Mouse (Mus musculus): ENCODE results near the gene Intu.
A peak's percentile ranks its signal among the peaks of the same experiment; 100 is the strongest.

Intu gene

DNA sequence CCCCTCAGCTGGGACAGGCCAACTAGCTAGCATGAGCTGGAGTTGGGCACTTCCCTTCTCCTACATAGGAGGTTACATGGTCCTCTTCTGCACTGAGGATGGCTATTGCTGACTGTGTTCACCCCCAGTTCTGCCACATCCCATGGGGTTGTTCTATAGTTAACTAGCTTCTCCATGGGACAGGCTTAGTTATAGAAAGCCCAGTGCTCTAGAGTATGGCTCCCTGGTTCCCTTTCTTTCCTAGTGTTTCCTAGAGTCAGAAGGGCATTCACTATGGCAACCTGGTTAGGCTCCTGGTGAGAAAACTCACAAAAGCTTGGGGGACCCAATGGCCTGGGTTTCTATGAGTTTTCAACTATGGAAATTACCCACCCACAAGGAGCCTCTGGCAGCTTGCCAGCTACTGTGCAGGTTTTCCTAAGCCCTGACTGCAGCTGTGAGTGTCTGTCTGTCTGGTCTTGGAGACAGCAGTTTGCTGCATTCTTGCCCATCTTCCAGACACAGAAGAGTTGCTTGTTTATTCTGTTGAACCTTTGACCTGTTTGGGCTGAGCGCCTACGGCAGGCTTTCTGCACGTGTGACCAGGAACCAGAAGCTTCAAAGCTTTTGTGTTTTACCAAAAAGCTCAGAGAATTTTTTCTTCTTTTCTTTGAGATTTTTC lies 154.9 kb downstream of the Intu start:
- peak; percentile 8 for DNase-seq

DNA sequence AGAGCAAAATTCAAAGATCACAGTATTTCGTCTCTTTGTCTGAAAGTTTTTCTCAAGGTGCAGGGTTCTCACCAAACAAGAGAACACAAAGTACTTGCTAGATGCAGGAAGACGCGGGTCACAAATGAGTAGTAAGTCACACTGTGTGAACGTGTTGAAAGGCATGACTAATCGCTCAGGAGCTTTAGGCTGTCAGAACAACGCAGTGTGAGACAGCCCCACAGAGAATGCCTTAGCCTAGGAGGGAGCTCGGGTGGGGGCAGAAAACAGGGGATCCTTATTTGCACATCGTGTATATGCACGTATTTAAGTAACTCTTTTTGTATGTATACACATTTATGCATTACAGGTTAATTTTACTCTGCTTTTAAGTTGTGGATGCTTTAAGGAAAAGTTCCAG lies 155.8 kb downstream of the Intu start:
- DNase-seq: no peak

DNA sequence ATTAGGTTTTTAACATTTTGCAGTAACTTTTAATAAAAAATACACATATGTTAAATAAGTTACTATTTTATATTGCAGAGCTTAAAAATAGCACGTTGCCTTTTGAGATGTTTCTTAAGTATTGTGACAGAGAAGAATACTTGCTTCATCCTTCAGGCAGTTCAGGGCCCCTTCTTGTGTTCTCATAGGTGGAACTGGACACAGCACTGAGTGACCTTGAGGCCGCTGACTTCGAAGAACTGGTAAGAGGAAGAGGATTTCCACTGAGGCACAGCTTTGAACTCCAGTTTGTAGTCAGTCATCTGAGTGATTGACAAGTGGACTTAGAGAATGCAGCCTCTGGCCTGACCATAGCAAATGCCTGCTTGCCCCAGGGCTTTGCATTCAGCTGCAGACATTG lies 156.5 kb downstream of the Intu start:
- DNase-seq: no peak

DNA sequence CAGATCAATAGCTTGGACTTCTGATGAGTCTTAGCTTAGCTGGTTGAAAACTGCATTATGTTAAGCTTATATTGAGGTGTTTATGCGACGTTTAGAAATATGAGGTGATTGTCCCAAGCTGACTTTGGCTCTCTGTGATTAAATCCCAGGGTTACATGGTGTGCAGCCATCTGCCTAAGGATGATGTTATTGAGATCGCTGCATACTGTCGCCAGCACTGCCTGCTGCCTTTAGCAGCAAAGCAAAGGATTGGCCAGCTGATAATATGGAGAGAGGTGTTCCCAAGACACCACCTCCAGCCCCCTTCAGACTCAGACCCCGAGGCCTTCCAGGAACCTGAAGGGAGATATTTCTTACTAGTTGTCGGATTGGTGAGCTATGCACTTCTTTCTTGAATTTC lies 160.5 kb downstream of the Intu start:
- DNase-seq: no peak

DNA sequence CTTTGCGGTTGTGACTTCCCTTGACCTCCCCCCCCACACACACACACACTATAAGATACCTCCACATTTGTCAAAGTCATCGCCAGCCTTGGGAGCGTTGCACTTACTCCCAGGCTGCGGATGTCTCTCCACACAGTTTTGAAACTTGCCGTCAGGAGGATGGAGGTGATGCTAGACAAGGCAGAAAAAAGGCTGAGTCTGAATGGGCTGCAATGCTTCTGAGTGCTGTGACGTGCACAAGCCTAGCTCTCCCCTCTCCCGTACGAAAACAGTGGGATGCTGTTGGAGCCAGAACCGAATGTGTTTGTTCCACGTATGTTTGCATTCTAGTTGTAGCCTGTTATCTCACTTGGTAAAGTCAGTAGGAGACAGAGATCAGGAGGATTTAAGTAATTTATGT lies 162.3 kb downstream of the Intu start:
- no peak for DNase-seq

DNA sequence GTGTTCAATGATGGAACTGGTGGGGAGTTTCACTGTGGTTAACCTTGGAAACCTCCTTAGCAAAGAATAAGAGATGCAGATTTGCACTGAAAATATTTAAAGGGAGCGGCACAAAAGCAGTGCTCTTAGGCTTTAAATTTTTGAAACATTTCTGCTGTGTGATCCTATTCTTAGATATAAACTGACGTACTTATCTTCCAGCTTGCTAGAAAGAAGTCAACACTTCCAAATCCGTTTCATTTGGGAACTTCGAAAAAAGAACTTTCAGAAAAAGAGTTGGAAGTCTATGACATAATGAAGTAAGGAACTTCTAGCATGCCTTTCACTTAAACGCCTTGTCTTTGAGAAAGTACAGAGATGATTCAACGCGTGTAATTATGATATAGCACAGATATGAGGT lies 162.9 kb downstream of the Intu start:
- DNase-seq: no peak

DNA sequence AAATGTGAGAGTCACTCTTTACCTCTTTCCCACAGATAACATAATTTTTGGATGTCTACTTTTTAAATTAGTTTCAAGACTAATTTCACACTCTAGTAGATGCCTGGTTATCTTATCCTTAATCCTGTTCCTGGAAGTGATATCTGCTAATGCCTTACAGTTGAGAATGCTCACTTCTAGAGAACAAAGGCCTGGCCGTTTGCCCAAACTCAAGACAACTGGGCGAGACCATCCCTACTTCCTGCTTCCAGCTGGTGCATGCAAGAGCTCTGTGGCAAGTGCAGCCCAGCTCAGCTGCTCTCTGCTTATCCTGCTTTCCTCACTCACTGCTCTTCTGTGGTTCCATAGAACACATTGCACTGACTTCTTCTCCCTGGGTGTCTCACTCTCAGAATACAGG lies 163.4 kb downstream of the Intu start:
- DNase-seq: no peak

DNA sequence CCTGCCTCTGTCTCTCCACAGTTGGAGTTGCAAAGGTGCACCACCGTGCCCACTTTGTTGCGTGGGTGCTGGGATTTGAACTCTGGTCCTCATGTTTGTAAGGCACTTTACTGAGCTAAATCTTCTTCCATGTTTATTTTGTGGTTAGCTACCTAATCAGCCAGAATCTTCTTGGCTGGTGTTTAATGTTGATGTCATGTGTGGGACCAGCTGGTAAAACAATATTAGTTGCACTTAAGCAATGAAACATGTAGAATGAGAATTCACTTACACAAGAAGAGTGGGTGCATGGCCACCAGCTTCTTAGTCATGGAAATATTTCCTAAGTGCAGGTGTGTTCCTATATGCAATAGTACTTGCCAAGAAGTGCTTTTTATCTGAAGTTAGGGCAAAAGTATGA lies 164.1 kb downstream of the Intu start:
- DNase-seq: no peak

DNA sequence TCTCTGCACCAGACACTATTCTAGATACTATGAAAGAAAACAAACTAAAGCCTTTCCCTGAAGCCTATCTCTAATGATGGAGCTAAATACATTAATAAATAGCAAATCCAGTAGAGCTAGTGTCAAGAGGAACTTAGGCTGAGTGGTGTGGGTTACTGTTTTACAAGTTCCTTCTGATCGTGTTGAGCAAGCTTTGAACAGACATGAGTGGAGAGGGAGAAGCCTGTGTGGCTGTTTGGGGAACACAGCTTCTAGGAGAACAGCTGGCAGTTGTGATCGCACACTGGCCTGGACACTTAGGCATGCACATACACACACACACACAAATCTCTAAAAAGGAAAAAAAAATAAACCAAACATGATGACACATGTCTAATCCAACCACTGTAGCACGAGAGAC lies 167.7 kb downstream of the Intu start:
- DNase-seq: no peak

DNA sequence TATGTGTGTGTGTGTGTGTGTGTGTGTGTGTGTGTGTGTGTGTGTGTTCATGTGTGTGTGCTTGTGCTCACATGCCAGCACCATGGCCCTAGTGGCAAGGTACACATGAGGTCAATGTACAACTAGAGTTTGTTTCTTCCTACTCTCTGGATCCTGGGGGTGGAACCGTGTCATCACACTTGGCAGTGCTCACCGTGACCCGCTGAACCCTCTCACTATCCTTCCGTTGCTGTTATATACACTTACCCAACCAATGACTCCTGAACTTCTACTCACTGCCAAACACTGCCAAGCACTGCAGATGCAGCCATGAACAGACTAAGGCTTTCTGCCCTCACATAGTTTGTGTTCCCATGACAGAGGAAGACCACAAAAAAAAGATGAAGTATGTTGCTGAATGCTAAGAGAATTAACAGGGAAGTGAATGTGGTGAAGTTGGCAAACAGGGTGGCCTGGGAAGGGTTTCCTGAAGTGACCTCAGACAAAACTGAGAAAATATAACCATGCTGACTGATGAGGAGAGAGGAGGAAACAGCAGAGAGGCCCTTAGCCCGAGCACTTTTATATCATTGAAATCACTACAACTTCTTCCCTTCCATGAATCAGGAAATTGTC lies 173.8 kb downstream of the Intu start:
- peak; percentile 51 for DNase-seq

DNA sequence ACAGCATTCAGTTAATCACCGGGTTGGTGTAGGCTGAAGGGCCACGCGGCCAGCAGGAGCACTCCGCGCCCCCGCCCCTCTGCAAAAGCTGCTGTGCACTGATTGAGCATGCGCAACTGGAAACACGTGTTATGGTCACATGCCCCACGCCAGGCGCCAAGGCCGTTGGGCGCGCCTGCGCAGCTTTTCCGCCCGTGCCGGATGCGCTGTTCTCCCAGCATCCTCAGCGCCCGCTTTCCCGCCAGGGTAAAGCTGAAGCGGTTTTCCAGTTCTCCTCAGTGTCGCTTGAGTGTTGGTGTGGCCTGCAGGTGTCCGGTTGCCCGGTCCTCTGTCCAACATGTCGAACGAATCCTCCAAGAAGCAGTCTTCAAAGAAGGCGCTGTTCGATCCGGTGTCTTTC lies 177.6 kb downstream of the Intu start, which contains the start of gene Slc25a31:
Slc25a31 (plus strand) TSS at position 201 of the 400 bp plus-strand sequence.
- DNase-seq: no peak

DNA sequence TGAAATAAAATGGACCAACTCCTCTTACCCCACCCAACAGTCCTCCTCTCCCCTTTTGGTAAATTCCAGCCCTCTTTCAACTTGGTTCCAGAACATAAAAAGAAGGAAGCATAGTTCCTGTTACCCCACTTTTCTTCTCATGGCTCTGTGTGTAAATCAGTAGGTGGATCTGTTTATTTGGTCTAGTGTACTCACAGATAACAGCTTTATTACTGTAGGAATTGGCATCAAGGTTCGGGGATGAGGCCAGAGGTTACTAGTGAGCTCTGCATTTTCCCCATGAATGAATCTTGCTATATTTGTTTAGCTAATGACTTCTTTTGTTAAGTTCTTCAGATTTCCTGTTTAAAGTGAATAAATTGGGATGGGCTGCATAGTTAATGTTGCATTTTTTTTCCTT lies 185.0 kb downstream of the Intu start:
- DNase-seq: no peak

DNA sequence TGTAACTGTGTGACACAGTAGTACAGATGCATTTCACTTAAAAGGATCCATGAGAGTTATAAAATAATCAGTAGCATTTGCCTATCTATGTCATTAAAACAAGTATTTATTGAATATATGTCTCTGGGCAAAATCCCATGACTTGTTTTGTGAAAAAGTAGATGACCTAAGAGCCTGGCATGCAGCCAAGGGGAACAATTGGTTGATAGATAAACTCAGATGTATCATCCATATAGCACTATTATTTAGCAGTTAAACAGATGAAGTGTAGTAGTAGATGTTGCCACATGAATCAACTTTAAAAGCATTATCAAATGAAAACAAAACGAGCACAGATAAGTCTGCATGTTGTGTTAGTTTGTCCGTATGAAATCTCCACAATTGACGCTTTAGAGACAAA lies 187.9 kb downstream of the Intu start:
- DNase-seq: no peak

DNA sequence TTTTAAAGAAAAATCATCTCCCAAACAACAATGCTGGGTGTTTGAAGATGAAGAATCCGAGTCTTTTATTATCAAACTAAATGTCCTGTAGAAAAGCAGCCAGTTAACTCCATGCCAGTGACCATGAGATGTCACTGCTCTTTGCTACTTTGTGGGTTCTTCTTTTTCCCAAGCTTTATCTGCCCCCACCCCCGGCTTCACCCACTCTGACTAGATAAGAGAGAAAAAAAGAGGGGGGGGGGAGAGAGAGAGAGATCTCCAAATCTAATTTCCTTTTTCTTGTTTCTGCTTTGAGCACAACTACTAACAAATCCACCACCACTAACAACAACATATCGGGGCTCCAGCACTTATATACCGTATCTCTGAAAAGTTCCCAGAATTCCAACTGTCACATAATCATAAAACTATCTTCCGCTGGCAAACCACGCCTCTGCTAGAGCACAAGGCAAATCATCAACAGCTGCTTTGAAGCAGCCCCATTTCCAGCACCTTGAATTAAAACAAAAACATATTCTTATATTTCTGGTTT lies 207.4 kb downstream of the Intu start:
- no peak for DNase-seq

DNA sequence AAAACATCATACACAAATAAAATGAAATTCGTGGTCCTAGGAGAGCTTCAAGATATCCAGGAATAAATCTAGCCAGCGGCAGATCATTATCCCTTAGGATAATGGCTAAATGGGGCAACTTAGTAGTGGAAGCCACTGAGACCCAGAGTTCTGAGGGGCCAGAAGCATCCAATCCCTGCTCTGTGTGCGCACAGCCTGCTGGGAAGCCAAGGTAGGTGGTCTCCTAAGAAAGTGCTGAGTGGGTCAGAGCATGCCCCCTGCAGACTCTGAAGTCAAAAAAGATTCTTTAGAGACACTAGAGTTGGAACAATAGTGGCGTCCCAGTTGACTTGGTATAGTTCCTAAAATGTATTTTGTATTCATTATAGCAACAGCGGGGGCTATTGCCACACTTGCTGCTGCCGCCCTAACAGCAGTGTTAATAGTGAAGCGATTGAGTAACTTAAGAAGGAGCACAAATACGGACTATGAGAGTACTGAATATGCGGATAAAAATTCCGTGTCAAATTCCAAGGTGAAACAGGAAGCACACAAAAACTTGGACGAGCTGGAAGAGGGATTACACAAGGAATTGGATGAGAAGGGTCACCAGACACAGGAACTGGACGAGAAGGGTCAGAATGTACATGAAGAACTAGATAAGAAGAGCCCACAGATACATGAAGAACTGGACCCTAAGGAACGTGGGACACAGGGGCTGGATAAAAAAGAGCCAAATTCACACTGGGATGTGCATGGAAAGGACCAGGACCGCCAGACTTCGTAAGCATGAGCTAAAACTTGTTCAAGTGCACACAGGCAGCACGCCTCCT lies 213.1 kb downstream of the Intu start, which contains the start of gene Hspa4l:
Hspa4l (plus strand) TSS at position 472 of the 812 bp plus-strand sequence.
- no peak for DNase-seq

DNA sequence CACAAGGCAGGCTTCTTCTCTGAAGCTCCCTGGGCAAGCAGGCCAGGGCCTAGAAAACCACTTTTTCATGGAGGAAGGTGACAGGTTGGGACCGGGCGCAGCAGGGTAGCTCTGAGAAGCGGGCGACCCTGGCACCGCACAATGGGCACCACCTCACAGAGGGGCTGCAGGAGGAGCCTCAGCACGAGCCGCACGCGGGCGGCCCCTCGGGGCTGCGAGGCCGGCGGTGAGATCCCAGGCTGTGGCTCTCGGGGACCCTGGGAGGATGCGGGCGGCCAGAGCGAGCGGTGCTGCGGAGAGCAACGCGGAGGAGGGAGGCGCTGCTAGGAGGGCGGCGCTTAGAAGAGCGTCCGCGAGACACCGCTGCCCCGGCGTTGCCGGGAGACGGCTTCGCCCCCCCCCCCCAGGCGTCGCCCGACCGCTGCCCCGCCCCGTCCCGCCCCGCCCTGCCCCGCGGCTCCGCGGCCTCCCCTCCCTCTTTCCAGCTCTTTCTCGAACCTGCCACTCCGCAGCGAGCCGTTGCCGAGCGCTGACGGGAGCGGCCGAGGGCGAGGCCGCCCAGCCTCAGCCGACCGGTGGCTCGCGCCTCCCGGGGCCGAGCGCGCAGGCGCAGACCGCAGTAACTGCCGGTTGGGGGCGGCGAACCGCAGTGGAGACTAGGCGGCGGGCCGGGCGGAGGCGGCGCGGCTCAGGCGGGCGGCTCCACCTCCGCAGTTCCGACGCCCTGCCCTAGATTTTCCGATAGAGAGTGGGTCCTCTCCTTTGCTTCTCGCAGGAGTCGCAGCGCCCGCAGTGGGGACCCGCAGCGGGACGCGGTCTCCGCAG lies 214.0 kb downstream of the Intu start:
- peak; percentile 93 for DNase-seq

DNA sequence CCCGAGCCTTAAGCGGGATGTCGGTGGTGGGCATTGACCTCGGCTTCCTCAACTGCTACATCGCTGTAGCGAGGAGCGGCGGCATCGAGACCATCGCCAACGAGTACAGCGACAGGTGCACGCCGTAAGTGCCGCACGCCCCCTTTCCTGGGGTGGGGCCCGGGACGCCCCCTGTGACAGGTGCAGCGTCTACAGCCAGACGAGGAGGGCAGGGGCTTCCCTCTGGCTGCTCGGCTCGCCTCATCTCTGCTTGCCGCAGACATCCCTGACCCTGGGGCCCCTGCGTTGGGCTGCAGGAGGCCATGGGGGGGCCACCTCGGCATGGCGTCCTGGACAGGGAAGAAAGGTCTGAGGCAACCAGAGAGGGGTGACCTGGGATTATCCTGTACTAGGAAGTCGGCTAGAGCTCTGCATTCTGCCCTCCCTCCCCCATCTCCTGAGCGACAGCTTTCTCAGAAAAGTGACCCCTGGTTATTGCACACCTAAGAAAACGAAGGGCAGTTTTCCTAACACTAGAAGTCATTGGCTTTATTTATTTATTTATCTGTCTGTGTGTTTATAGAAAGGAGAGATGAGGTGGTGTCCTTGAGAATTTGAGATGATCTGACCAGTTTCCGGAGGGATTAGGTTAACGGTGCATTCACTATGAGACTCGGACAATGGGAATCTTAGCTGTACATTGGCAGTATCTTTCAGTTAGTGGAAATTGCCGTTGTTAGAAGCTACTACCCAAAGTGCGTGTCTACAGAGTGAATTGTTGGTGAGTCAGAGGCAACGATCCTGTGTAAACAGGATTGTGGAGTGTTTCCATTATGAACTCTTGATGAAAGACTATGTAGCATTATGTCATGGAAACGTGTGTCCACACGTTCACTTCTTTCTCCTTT lies 214.8 kb downstream of the Intu start:
- DNase-seq: peak; percentile 8

All from kidney, adult 18-20 months (tissue).